Comparison of ENCODE assay signal across 12 mouse cellular contexts in genomic region chr3:59277502-59278253, GRCm38 (mm10). TPM values are rescaled to one million over a fixed set of nuclear protein-coding genes. Genes with fewer than 3 reads are reported as not detected.
A peak's percentile ranks its signal among the peaks of the same experiment; 100 is the strongest.
DNase-seq lines count a peak whose midpoint lies in the region; ATAC-seq lines count a peak whose summit lies in the region.
"Had no signal": no experiment of that assay in that cellular context is flagged by ENCODE, and none has a peak within 500 bp of the region (broad histone marks: within the 10 kb centered on the region; RNA-seq: fewer than 3 reads in every experiment).

No protein-coding gene starts in this region.

- DNase-seq in hindbrain, embryonic 10.5 days (ENCODE audit: low spot score) = peak; percentile 43
- peak; percentile 79 for DNase-seq in adrenal gland, adult 2 months
- DNase-seq in embryonic facial prominence, embryonic 11.5 days (ENCODE audit: low spot score) = peak; percentile 50
- DNase-seq in midbrain, embryonic 11.5 days (ENCODE audit: low spot score, missing footprints) = no peak
- no peak for DNase-seq in left cerebral cortex, adult 18-20 months (ENCODE audit: low spot score in 2 of 2)
- no peak for DNase-seq in thymus, postnatal 36 days
- DNase-seq: cerebellum, postnatal 10 days; gastrocnemius, postnatal 25 days; heart, postnatal 10 days had no signal

- no peak overlapping the region for H3K4me3 ChIP-seq in hindbrain, embryonic 10.5 days
- no peak overlapping the region for H3K4me3 ChIP-seq in hindbrain, embryonic 12.5 days
- no peak overlapping the region for H3K4me3 ChIP-seq in embryonic facial prominence, embryonic 11.5 days (ENCODE audit: low read depth, low read length)
- no peak overlapping the region for H3K4me3 ChIP-seq in midbrain, embryonic 11.5 days (ENCODE audit: low read depth, low read length)
- H3K4me3 ChIP-seq in intestine, embryonic 16.5 days (ENCODE audit: low read length) = no peak overlapping the region

- H3K9ac ChIP-seq in hindbrain, embryonic 12.5 days = no peak overlapping the region
- H3K9ac ChIP-seq in embryonic facial prominence, embryonic 11.5 days (replicated peaks; ENCODE audit: low read length) = no peak overlapping the region
- no peak overlapping the region for H3K9ac ChIP-seq in midbrain, embryonic 11.5 days (ENCODE audit: low read length)
- no peak overlapping the region for H3K9ac ChIP-seq in intestine, embryonic 16.5 days (ENCODE audit: low read depth, low read length)
- H3K9ac ChIP-seq: liver, embryonic 14.5 days had no signal

- ATAC-seq in hindbrain, embryonic 12.5 days (ENCODE audit: low FRiP score) = no peak
- 0 out of 2 replicates have a peak, but pooled peaks have one; percentile 23 for ATAC-seq in embryonic facial prominence, embryonic 11.5 days (replicated peaks; ENCODE audit: insufficient number of reproducible peaks, low FRiP score, low TSS enrichment, low read depth)
- ATAC-seq in midbrain, embryonic 11.5 days (ENCODE audit: low FRiP score) = peak; percentile 90
- ATAC-seq in intestine, embryonic 16.5 days = no peak

- 13% methylated on average over 3 of the region's 3 CpGs for WGBS in hindbrain, embryonic 10.5 days
- 11% methylated on average over 3 of the region's 3 CpGs for whole genome bisulfite sequencing in hindbrain, embryonic 12.5 days
- WGBS in embryonic facial prominence, embryonic 11.5 days = 16% methylated on average over 3 of the region's 3 CpGs
- WGBS in midbrain, embryonic 11.5 days = 9% methylated on average over 3 of the region's 3 CpGs
- WGBS in intestine, embryonic 16.5 days = 39% methylated on average over 3 of the region's 3 CpGs

- H3K36me3 ChIP-seq in hindbrain, embryonic 10.5 days = peaks cover 8% of the 10 kb centered on the region
- no peaks in the 10 kb centered on the region for H3K36me3 ChIP-seq in hindbrain, embryonic 12.5 days
- no peaks in the 10 kb centered on the region for H3K36me3 ChIP-seq in embryonic facial prominence, embryonic 11.5 days (replicated peaks; ENCODE audit: control insufficient read depth, insufficient read depth, low read depth, low read length)
- no peaks in the 10 kb centered on the region for H3K36me3 ChIP-seq in midbrain, embryonic 11.5 days (ENCODE audit: control insufficient read depth, insufficient read depth, low read length)
- no peaks in the 10 kb centered on the region for H3K36me3 ChIP-seq in intestine, embryonic 16.5 days (ENCODE audit: control insufficient read depth, insufficient read depth, low read length)

- no peaks in the 10 kb centered on the region for H3K27me3 ChIP-seq in hindbrain, embryonic 10.5 days (ENCODE audit: insufficient read depth, poor library complexity, severe bottlenecking)
- H3K27me3 ChIP-seq in hindbrain, embryonic 12.5 days = no peaks in the 10 kb centered on the region
- no peaks in the 10 kb centered on the region for H3K27me3 ChIP-seq in embryonic facial prominence, embryonic 11.5 days (ENCODE audit: control insufficient read depth, insufficient read depth, low read length)
- H3K27me3 ChIP-seq in midbrain, embryonic 11.5 days (ENCODE audit: control insufficient read depth, insufficient read depth, low read length) = no peaks in the 10 kb centered on the region
- H3K27me3 ChIP-seq in intestine, embryonic 16.5 days (replicated peaks; ENCODE audit: control insufficient read depth, insufficient read depth, low read length) = no peaks in the 10 kb centered on the region

- peak overlapping the region; percentile 6; the same call in 1 of the 2 replicates for H3K27ac ChIP-seq in hindbrain, embryonic 10.5 days
- H3K27ac ChIP-seq in hindbrain, embryonic 12.5 days = no peak overlapping the region
- H3K27ac ChIP-seq in embryonic facial prominence, embryonic 11.5 days (replicated peaks; ENCODE audit: low read depth, low read length) = no peak overlapping the region
- H3K27ac ChIP-seq in midbrain, embryonic 11.5 days (ENCODE audit: low read depth, low read length) = no peak overlapping the region
- no peak overlapping the region for H3K27ac ChIP-seq in intestine, embryonic 16.5 days (ENCODE audit: low read length)
- H3K27ac ChIP-seq: liver, embryonic 14.5 days had no signal

- peaks cover 15% of the 10 kb centered on the region for H3K4me1 ChIP-seq in hindbrain, embryonic 10.5 days (replicated peaks)
- H3K4me1 ChIP-seq in hindbrain, embryonic 12.5 days = peaks cover 8% of the 10 kb centered on the region; the same call in 1 of the 2 replicates
- H3K4me1 ChIP-seq in embryonic facial prominence, embryonic 11.5 days (ENCODE audit: control insufficient read depth, insufficient read depth, low read length) = no peaks in the 10 kb centered on the region
- peaks cover 5% of the 10 kb centered on the region for H3K4me1 ChIP-seq in midbrain, embryonic 11.5 days (ENCODE audit: control insufficient read depth, insufficient read depth, low read length)
- no peaks in the 10 kb centered on the region for H3K4me1 ChIP-seq in intestine, embryonic 16.5 days (ENCODE audit: control insufficient read depth, insufficient read depth, low read length)

- no peaks in the 10 kb centered on the region for H3K9me3 ChIP-seq in hindbrain, embryonic 10.5 days
- no peaks in the 10 kb centered on the region for H3K9me3 ChIP-seq in hindbrain, embryonic 12.5 days (replicated peaks)
- no peaks in the 10 kb centered on the region for H3K9me3 ChIP-seq in embryonic facial prominence, embryonic 11.5 days (replicated peaks; ENCODE audit: control insufficient read depth, low read length)
- H3K9me3 ChIP-seq in midbrain, embryonic 11.5 days (ENCODE audit: control insufficient read depth, low read length) = no peaks in the 10 kb centered on the region
- no peaks in the 10 kb centered on the region for H3K9me3 ChIP-seq in intestine, embryonic 16.5 days (ENCODE audit: control insufficient read depth, low read length)

- no peak overlapping the region for H3K4me2 ChIP-seq in hindbrain, embryonic 12.5 days (replicated peaks)
- H3K4me2 ChIP-seq in embryonic facial prominence, embryonic 11.5 days (ENCODE audit: low read depth, low read length) = no peak overlapping the region
- no peak overlapping the region for H3K4me2 ChIP-seq in midbrain, embryonic 11.5 days
- no peak overlapping the region for H3K4me2 ChIP-seq in intestine, embryonic 16.5 days (ENCODE audit: low read depth, low read length)

RNA-seq across cellular contexts. Expression of gene P2ry12, which starts 15.0 kb away (rescaled TPM):
- 1.3 and 2.2 TPM in 2 replicates for polyA plus RNA-seq in hindbrain, embryonic 10.5 days (2016; fragmentation: Nextera tagmentation; extraction: Ambion mirVana)
- 4.3 and 5.4 TPM in 2 replicates for polyA plus RNA-seq in hindbrain, embryonic 12.5 days (2016; fragmentation: Nextera tagmentation; extraction: Ambion mirVana)
- 1 to 10 TPM; 1.9 to 2.7 TPM for total RNA-seq in adrenal gland, adult 2 months (2021)
- 1.6 and 2.6 TPM in 2 replicates for polyA plus RNA-seq in adrenal gland, adult 2 months (2012; rRNA removed)
- polyA plus RNA-seq in embryonic facial prominence, embryonic 11.5 days (2014; fragmentation: Nextera tagmentation; extraction: Ambion mirVana) = 2.2 and 2.7 TPM in 2 replicates
- 2.7 and 3.9 TPM in 2 replicates for polyA plus RNA-seq in midbrain, embryonic 11.5 days (2014; fragmentation: Nextera tagmentation; extraction: Ambion mirVana)
- 10 to 100 TPM; 40.3 to 45.7 TPM for total RNA-seq in left cerebral cortex, adult 18-20 months (2021)
- 1.7 and 2.2 TPM in 2 replicates for polyA plus RNA-seq in intestine, embryonic 16.5 days (2015; fragmentation: Nextera tagmentation; extraction: Ambion mirVana)

Comparison
In these comparisons a context has a peak if more than half of its experiments do, and no peak if none do; other contexts are left out.
1. DNase-seq: peak in hindbrain, embryonic 10.5 days (single experiment), adrenal gland, adult 2 months (single experiment) and embryonic facial prominence, embryonic 11.5 days (single experiment); none in midbrain, embryonic 11.5 days (single experiment), left cerebral cortex, adult 18-20 months (0 of 2) and thymus, postnatal 36 days (0 of 2).
2. ATAC-seq: peak in embryonic facial prominence, embryonic 11.5 days (single experiment) and midbrain, embryonic 11.5 days (single experiment); none in hindbrain, embryonic 12.5 days (single experiment) and intestine, embryonic 16.5 days (single experiment).